8 mouse cellular contexts compared by ENCODE assay signal in the genomic region with DNA sequence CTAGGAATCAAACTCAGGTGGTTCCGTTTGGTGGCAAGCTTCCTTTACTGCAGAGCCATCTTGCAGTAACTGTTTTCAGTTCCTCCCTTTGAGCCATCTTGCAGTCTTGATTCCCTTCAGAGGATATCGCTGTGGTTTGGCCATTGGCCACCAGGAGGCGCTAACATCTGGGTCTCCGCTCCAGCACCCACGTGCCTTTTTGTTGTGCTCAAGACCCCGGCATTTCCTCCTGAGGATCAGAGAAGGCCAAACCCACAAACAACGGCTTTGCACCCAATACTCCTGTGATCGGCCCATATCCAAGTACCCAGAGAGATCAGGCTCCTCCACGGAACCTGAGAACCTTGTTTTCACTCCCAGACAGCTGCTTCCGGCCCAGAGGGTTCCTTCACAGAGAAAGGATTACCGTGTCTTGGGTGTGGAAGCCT. TPM values are rescaled to one million over a fixed set of nuclear protein-coding genes. Genes with fewer than 3 reads are reported as not detected.
DNase-seq lines count a peak whose midpoint lies in the region; ATAC-seq and TF ChIP-seq lines count a peak whose summit lies in the region.

No protein-coding gene starts in this region.

- no peak for ATAC-seq in cerebellum, adult (ENCODE audit: insufficient number of reproducible peaks, low FRiP score, low TSS enrichment)
- ATAC-seq in embryonic facial prominence, embryonic 12.5 days (ENCODE audit: insufficient number of reproducible peaks, insufficient read depth, low FRiP score, low TSS enrichment): no peak
- no peak; the same call in 1 of the 2 replicates for ATAC-seq in limb, embryonic 12.5 days (ENCODE audit: insufficient number of reproducible peaks, insufficient read depth, low FRiP score, low TSS enrichment, low read depth)
- ATAC-seq in midbrain, embryonic 14.5 days (ENCODE audit: low FRiP score, low TSS enrichment): no peak

- DNase-seq in cerebellum, adult 11 months: peak; percentile 62
- DNase-seq in heart, adult 18-20 months: peak; percentile 88 to 95
- peak; percentile 89 for DNase-seq in kidney, adult 18-20 months
- DNase-seq in midbrain, embryonic 14.5 days: peak; percentile 89
- DNase-seq in spleen, adult 2 months (ENCODE audit: low read depth in 1 of 2, low spot score in 2 of 2): peak; percentile 80 to 88

- H3K4me1 ChIP-seq in embryonic facial prominence, embryonic 12.5 days: 0 out of 2 replicates have a peak, but pooled peaks cover 4% of the 10 kb centered on the region
- no peaks in the 10 kb centered on the region; the same call in 1 of the 2 replicates for H3K4me1 ChIP-seq in limb, embryonic 12.5 days (replicated peaks)
- H3K4me1 ChIP-seq in midbrain, embryonic 14.5 days (ENCODE audit: control insufficient read depth, insufficient read depth, low read length): no peaks in the 10 kb centered on the region
- no peaks in the 10 kb centered on the region; the same call in 1 of the 2 replicates for H3K4me1 ChIP-seq in spleen, adult 2 months (ENCODE audit: control insufficient read depth, insufficient read depth, insufficient read length)

- no peak overlapping the region for H3K9ac ChIP-seq in embryonic facial prominence, embryonic 12.5 days
- H3K9ac ChIP-seq in limb, embryonic 12.5 days (replicated peaks): peak overlapping the region; percentile 35; the same call in 1 of the 2 replicates
- no peak overlapping the region for H3K9ac ChIP-seq in midbrain, embryonic 14.5 days (replicated peaks; ENCODE audit: low read length)

- no peaks in the 10 kb centered on the region for H3K27me3 ChIP-seq in embryonic facial prominence, embryonic 12.5 days
- no peaks in the 10 kb centered on the region for H3K27me3 ChIP-seq in limb, embryonic 12.5 days
- H3K27me3 ChIP-seq in midbrain, embryonic 14.5 days (ENCODE audit: control insufficient read depth, insufficient read depth, low read length): no peaks in the 10 kb centered on the region
- no peaks in the 10 kb centered on the region for H3K27me3 ChIP-seq in spleen, adult 2 months (ENCODE audit: control insufficient read depth, insufficient read depth, low read length)

- no peaks in the 10 kb centered on the region for H3K9me3 ChIP-seq in embryonic facial prominence, embryonic 12.5 days
- H3K9me3 ChIP-seq in limb, embryonic 12.5 days: no peaks in the 10 kb centered on the region
- H3K9me3 ChIP-seq in midbrain, embryonic 14.5 days (ENCODE audit: control insufficient read depth, low read length): no peaks in the 10 kb centered on the region

- H3K36me3 ChIP-seq in embryonic facial prominence, embryonic 12.5 days: peaks cover 17% of the 10 kb centered on the region; the same call in 1 of the 2 replicates
- H3K36me3 ChIP-seq in limb, embryonic 12.5 days: peaks cover 23% of the 10 kb centered on the region
- peaks cover 3% of the 10 kb centered on the region; the same call in 1 of the 2 replicates for H3K36me3 ChIP-seq in midbrain, embryonic 14.5 days (ENCODE audit: control insufficient read depth, insufficient read depth, low read length)
- peaks cover 3% of the 10 kb centered on the region for H3K36me3 ChIP-seq in spleen, adult 2 months (ENCODE audit: control insufficient read depth, insufficient read depth, low read length)

- H3K27ac ChIP-seq in embryonic facial prominence, embryonic 12.5 days: peak overlapping the region; percentile 9; the same call in 1 of the 2 replicates
- no peak overlapping the region for H3K27ac ChIP-seq in limb, embryonic 12.5 days
- H3K27ac ChIP-seq in midbrain, embryonic 14.5 days (replicated peaks; ENCODE audit: low read depth, low read length): no peak overlapping the region
- H3K27ac ChIP-seq in spleen, adult 2 months (ENCODE audit: insufficient read depth, low read length): 0 out of 2 replicates have a peak overlapping the region, but pooled peaks have one; percentile 9

- TF ChIP-seq CTCF in spleen, adult 2 months (IDR thresholded peaks at IDR 0.05; ENCODE audit: extremely low read depth, insufficient read depth, insufficient read length, insufficient replicate concordance): peak; percentile 93

- H3K4me2 ChIP-seq in embryonic facial prominence, embryonic 12.5 days (replicated peaks): peak overlapping the region; percentile 42
- H3K4me2 ChIP-seq in limb, embryonic 12.5 days: peak overlapping the region; percentile 44
- peak overlapping the region; percentile 30 for H3K4me2 ChIP-seq in midbrain, embryonic 14.5 days (ENCODE audit: low read length)

- TF ChIP-seq POLR2A in spleen, adult 2 months (IDR thresholded peaks at IDR 0.05; ENCODE audit: low read depth, low read length): no peak

- WGBS in embryonic facial prominence, embryonic 12.5 days: 7% methylated on average over 11 of the region's 11 CpGs
- 12% methylated on average over 11 of the region's 11 CpGs for WGBS in limb, embryonic 12.5 days
- 9% methylated on average over 11 of the region's 11 CpGs for WGBS in midbrain, embryonic 14.5 days
- WGBS in spleen, adult 2 months: 2% methylated on average over 11 of the region's 11 CpGs

- 0 out of 2 replicates have a peak overlapping the region, but pooled peaks have one; percentile 22 for H3K4me3 ChIP-seq in embryonic facial prominence, embryonic 12.5 days
- H3K4me3 ChIP-seq in limb, embryonic 12.5 days (replicated peaks): peak overlapping the region; percentile 18
- H3K4me3 ChIP-seq in midbrain, embryonic 14.5 days (replicated peaks; ENCODE audit: low read depth, low read length): no peak overlapping the region
- peak overlapping the region; percentile 43; the same call in 1 of the 2 replicates for H3K4me3 ChIP-seq in spleen, adult 2 months (ENCODE audit: extremely low read depth, insufficient read depth, insufficient read length)

RNA-seq across cellular contexts. Expression of a gene that starts 18.8 kb away (rescaled TPM):
- polyA plus RNA-seq in embryonic facial prominence, embryonic 12.5 days (2016; fragmentation: Nextera tagmentation; extraction: Ambion mirVana): 59.5 and 62.9 TPM in 2 replicates
- 10 to 100 TPM; 81.6 to 84.8 TPM for total RNA-seq in heart, adult 18-20 months (2021)
- polyA plus RNA-seq in limb, embryonic 12.5 days (2016; fragmentation: Nextera tagmentation; extraction: Ambion mirVana): 51.8 and 58.4 TPM in 2 replicates
- polyA plus RNA-seq in midbrain, embryonic 14.5 days (2014; fragmentation: Nextera tagmentation; extraction: Ambion mirVana): 58.3 and 68.8 TPM in 2 replicates
- 17.9 and 18.9 TPM in 2 replicates for polyA plus RNA-seq in spleen, adult 2 months (2012; rRNA removed)

RNA-seq across cellular contexts. Expression of a gene that starts 19.2 kb away (rescaled TPM):
- polyA plus RNA-seq in embryonic facial prominence, embryonic 12.5 days (2016; fragmentation: Nextera tagmentation; extraction: Ambion mirVana): 2.0 and 2.1 TPM in 2 replicates
- total RNA-seq in heart, adult 18-20 months (2021): 1 to 10 TPM; 1.3 to 2.0 TPM
- polyA plus RNA-seq in limb, embryonic 12.5 days (2016; fragmentation: Nextera tagmentation; extraction: Ambion mirVana): 1.8 and 1.9 TPM in 2 replicates
- 6.8 and 6.9 TPM in 2 replicates for polyA plus RNA-seq in midbrain, embryonic 14.5 days (2014; fragmentation: Nextera tagmentation; extraction: Ambion mirVana)
- polyA plus RNA-seq in spleen, adult 2 months (2012; rRNA removed): 2.1 and 2.8 TPM in 2 replicates

RNA-seq across cellular contexts. Expression of a gene that starts 19.2 kb away (rescaled TPM):
- polyA plus RNA-seq in embryonic facial prominence, embryonic 12.5 days (2016; fragmentation: Nextera tagmentation; extraction: Ambion mirVana): 0.46 TPM in 1 of 2 replicates, not detected in the other
- total RNA-seq in heart, adult 18-20 months (2021): not detected
- not detected in 2 replicates for polyA plus RNA-seq in limb, embryonic 12.5 days (2016; fragmentation: Nextera tagmentation; extraction: Ambion mirVana)
- not detected in 2 replicates for polyA plus RNA-seq in midbrain, embryonic 14.5 days (2014; fragmentation: Nextera tagmentation; extraction: Ambion mirVana)
- 0.19 TPM in 1 of 2 replicates, not detected in the other for polyA plus RNA-seq in spleen, adult 2 months (2012; rRNA removed)

RNA-seq across cellular contexts. Expression of a gene that starts 29.1 kb away (rescaled TPM):
- polyA plus RNA-seq in embryonic facial prominence, embryonic 12.5 days (2016; fragmentation: Nextera tagmentation; extraction: Ambion mirVana): 235 and 258 TPM in 2 replicates
- 100 to 1,000 TPM; 347 to 417 TPM for total RNA-seq in heart, adult 18-20 months (2021)
- polyA plus RNA-seq in limb, embryonic 12.5 days (2016; fragmentation: Nextera tagmentation; extraction: Ambion mirVana): 236 and 264 TPM in 2 replicates
- 41.8 and 64.1 TPM in 2 replicates for polyA plus RNA-seq in midbrain, embryonic 14.5 days (2014; fragmentation: Nextera tagmentation; extraction: Ambion mirVana)
- polyA plus RNA-seq in spleen, adult 2 months (2012; rRNA removed): 384 and 386 TPM in 2 replicates

RNA-seq across cellular contexts. Expression of a gene that starts 54.3 kb away (rescaled TPM):
- polyA plus RNA-seq in embryonic facial prominence, embryonic 12.5 days (2016; fragmentation: Nextera tagmentation; extraction: Ambion mirVana): 2.1 and 2.5 TPM in 2 replicates
- total RNA-seq in heart, adult 18-20 months (2021): 10 to 100 TPM; 89.0 to 93.2 TPM
- 2.8 and 3.3 TPM in 2 replicates for polyA plus RNA-seq in limb, embryonic 12.5 days (2016; fragmentation: Nextera tagmentation; extraction: Ambion mirVana)
- polyA plus RNA-seq in midbrain, embryonic 14.5 days (2014; fragmentation: Nextera tagmentation; extraction: Ambion mirVana): 1.2 and 1.7 TPM in 2 replicates
- 3.9 and 5.5 TPM in 2 replicates for polyA plus RNA-seq in spleen, adult 2 months (2012; rRNA removed)

Comparison
In these comparisons a context has a peak if more than half of its experiments do, and no peak if none do; other contexts are left out.
1. H3K27ac ChIP-seq: peak in embryonic facial prominence, embryonic 12.5 days (single experiment) and spleen, adult 2 months (single experiment); none in limb, embryonic 12.5 days (single experiment) and midbrain, embryonic 14.5 days (single experiment).
2. Peak in every context shown above with its lines, with median percentiles within 50 percentile points of each other: DNase-seq and H3K4me2 ChIP-seq.